Mouse (Mus musculus): ENCODE measurements around the gene Srarp. TPM values are rescaled to one million over a fixed set of nuclear protein-coding genes. Genes with fewer than 3 reads are reported as not detected.

Srarp gene
- polyA plus RNA-seq, 1 experiment from 2014 or later = not detected

DNA sequence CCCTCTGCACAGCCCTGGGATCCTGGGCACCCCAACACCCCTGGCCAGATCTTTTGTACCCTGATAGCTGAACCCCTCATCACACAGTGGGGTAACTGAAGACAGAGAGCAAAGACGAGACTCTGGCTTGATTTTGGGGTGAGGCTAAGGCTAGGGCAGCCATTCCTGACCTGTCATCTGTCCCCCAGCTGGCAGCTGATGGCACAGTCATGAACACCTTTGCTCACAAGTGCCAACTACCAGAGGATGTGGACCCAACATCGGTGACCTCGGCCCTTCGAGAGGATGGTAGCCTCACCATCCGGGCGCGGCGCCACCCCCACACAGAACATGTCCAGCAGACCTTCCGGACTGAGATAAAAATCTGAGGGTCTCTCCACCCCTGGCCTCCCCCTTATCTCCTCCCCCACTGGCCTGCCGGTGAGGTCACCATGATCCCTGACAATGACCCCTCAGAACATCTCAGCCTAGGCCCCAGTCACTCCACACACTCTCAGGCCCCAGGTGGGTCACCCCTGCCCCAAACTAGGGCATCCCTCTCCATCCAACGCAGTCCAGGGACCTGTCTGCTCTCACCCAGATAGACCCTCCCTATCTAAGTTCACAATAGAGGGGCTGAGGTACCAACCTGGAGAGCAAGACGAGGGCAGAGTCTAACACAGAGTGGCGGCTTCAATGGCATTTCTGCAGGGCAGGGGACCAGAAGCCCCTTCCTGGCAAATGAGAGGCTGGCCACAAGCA lies 12.0 kb downstream of the Srarp start:
- Histone ChIP-seq H3K9me3 (ENCODE audit: control insufficient read depth) (no peaks in the 10 kb centered on the region), H3K4me1 (replicated peaks; ENCODE audit: control insufficient read depth, insufficient read depth, low read length) (peaks cover 13% of the 10 kb centered on the region; the same call in 1 of the 2 replicates), H3K4me2 (replicated peaks; ENCODE audit: low read depth) (no peak overlapping the region), H3K4me3 (ENCODE audit: low read depth, low read length) (no peak overlapping the region), H3K27me3 (replicated peaks; ENCODE audit: control insufficient read depth, insufficient read depth, low read length) (no peaks in the 10 kb centered on the region), H3K9ac (ENCODE audit: low read depth, low read length) (no peak overlapping the region), H3K36me3 (ENCODE audit: control insufficient read depth, insufficient read depth) (no peaks in the 10 kb centered on the region), H3K27ac (ENCODE audit: low read depth, low read length) (no peak overlapping the region)
- no peak for TF ChIP-seq CTCF (IDR thresholded peaks at IDR 0.05; ENCODE audit: low read depth)
- ATAC-seq = no peak
- 85% methylated on average over 13 of the region's 13 CpGs for WGBS

DNA sequence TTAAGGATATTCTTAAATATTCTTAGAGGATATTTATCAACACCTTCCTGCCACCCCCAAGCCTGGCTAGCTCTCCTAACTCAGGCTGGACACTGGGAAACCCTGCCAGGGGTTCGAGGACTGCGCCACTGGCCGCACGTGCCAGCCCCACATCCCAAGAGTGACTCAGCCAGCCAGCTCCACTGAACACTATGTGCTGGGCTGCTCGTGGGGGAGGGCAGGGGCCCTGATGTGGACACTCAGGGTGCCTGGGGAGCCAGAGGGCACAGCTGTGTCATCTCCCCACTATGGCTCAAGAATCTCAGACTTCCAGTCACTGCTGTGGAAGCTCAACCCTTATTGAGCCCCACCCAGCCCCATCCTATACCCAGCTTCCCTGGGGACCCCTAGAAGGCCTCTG lies 12.6 kb downstream of the Srarp start:
- Histone ChIP-seq H3K27me3 (replicated peaks; ENCODE audit: control insufficient read depth, insufficient read depth, low read length) (no peaks in the 10 kb centered on the region), H3K27ac (ENCODE audit: low read depth, low read length) (no peak overlapping the region), H3K4me1 (replicated peaks; ENCODE audit: control insufficient read depth, insufficient read depth, low read length) (peaks cover 13% of the 10 kb centered on the region; the same call in 1 of the 2 replicates), H3K4me2 (replicated peaks; ENCODE audit: low read depth) (no peak overlapping the region), H3K9me3 (ENCODE audit: control insufficient read depth) (no peaks in the 10 kb centered on the region), H3K4me3 (ENCODE audit: low read depth, low read length) (no peak overlapping the region), H3K9ac (ENCODE audit: low read depth, low read length) (no peak overlapping the region), H3K36me3 (ENCODE audit: control insufficient read depth, insufficient read depth) (no peaks in the 10 kb centered on the region)
- 81% methylated on average over 5 of the region's 5 CpGs for WGBS
- no peak for TF ChIP-seq CTCF (IDR thresholded peaks at IDR 0.05; ENCODE audit: low read depth)
- no peak for ATAC-seq

DNA sequence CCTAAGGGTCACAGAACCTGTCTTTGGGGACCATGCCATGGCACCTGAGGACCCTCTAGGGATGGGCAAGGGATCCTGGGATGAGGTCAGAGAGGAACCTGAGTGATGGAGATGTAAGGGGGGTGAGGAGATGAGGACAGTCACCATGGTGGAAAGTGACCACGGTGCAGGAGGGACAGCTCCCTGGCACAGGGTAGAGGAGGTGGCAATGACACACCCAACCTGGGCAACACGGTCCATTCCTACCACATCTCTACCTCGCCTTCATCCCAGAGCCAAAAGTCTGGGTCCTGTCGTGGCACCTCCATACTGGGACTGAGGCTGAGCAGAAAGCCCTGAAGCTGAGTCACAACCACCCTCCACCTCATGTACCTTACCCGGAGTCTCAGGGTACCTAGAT lies 13.1 kb downstream of the Srarp start:
- WGBS = 85% methylated on average over 5 of the region's 5 CpGs
- Histone ChIP-seq H3K9ac (ENCODE audit: low read depth, low read length) (no peak overlapping the region), H3K27ac (ENCODE audit: low read depth, low read length) (no peak overlapping the region), H3K4me1 (replicated peaks; ENCODE audit: control insufficient read depth, insufficient read depth, low read length) (peaks cover 13% of the 10 kb centered on the region; the same call in 1 of the 2 replicates), H3K4me2 (replicated peaks; ENCODE audit: low read depth) (0 out of 2 replicates have a peak overlapping the region, but pooled peaks have one; percentile 38), H3K4me3 (ENCODE audit: low read depth, low read length) (no peak overlapping the region), H3K9me3 (ENCODE audit: control insufficient read depth) (no peaks in the 10 kb centered on the region), H3K36me3 (ENCODE audit: control insufficient read depth, insufficient read depth) (no peaks in the 10 kb centered on the region), H3K27me3 (replicated peaks; ENCODE audit: control insufficient read depth, insufficient read depth, low read length) (no peaks in the 10 kb centered on the region)
- ATAC-seq = no peak
- TF ChIP-seq CTCF (IDR thresholded peaks at IDR 0.05; ENCODE audit: low read depth) = no peak

DNA sequence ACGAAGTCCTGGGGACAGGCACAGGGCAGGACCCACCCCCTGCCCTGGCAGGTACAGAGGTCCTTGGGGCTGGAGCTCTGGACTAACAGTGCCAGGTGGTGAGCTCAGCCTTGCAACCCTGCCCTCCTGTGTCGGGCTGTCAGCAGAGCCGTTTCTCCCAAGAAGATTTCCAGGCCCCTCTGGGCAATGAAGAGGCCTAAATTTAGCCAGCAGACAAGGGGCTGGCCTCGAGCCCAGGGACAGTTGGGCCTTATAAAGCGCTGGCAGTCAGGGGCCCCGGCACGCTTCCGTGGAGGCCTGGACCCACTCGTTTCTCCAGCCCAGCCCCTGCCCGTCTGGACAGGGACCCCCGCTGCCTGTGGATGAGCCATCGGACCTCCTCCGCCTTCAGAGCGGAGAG lies 14.5 kb downstream of the Srarp start:
- Histone ChIP-seq H3K4me2 (replicated peaks; ENCODE audit: low read depth) (peak overlapping the region; percentile 38), H3K27me3 (replicated peaks; ENCODE audit: control insufficient read depth, insufficient read depth, low read length) (no peaks in the 10 kb centered on the region), H3K9ac (ENCODE audit: low read depth, low read length) (peak overlapping the region; percentile 31; the same call in 1 of the 2 replicates), H3K9me3 (ENCODE audit: control insufficient read depth) (no peaks in the 10 kb centered on the region), H3K4me1 (replicated peaks; ENCODE audit: control insufficient read depth, insufficient read depth, low read length) (peaks cover 13% of the 10 kb centered on the region; the same call in 1 of the 2 replicates), H3K36me3 (ENCODE audit: control insufficient read depth, insufficient read depth) (no peaks in the 10 kb centered on the region), H3K4me3 (ENCODE audit: low read depth, low read length) (peak overlapping the region; percentile 17; the same call in 1 of the 2 replicates), H3K27ac (ENCODE audit: low read depth, low read length) (peak overlapping the region; percentile 28; the same call in 1 of the 2 replicates)
- ATAC-seq = peak; percentile 49
- peak; percentile 32 for TF ChIP-seq CTCF (IDR thresholded peaks at IDR 0.05; ENCODE audit: low read depth)
- WGBS = 53% methylated on average over 14 of the region's 14 CpGs

- TF ChIP-seq CTCF (IDR thresholded peaks at IDR 0.05; ENCODE audit: low read depth) = no peak
- no peaks in the 10 kb centered on the region for H3K27me3 ChIP-seq (replicated peaks; ENCODE audit: control insufficient read depth, insufficient read depth, low read length)
- no peaks in the 10 kb centered on the region for H3K36me3 ChIP-seq (ENCODE audit: control insufficient read depth, insufficient read depth)
- H3K4me1 ChIP-seq (replicated peaks; ENCODE audit: control insufficient read depth, insufficient read depth, low read length) = peaks cover 11% of the 10 kb centered on the region; the same call in 1 of the 2 replicates
- H3K9me3 ChIP-seq (ENCODE audit: control insufficient read depth) = no peaks in the 10 kb centered on the region
- H3K9ac ChIP-seq (ENCODE audit: low read depth, low read length) = peak overlapping the region; percentile 31; the same call in 1 of the 2 replicates
- H3K27ac ChIP-seq (ENCODE audit: low read depth, low read length) = 0 out of 2 replicates have a peak overlapping the region, but pooled peaks have one; percentile 28
- H3K4me2 ChIP-seq (replicated peaks; ENCODE audit: low read depth) = peak overlapping the region; percentile 38; the same call in 1 of the 2 replicates
- ATAC-seq = peak; percentile 71
- WGBS = 22% methylated on average over 9 of the region's 9 CpGs
- no peak overlapping the region for H3K4me3 ChIP-seq (ENCODE audit: low read depth, low read length)
Observed at GRCm38 (mm10) chr4:141420886-141421285, 15.0 kb downstream of the Srarp start.

DNA sequence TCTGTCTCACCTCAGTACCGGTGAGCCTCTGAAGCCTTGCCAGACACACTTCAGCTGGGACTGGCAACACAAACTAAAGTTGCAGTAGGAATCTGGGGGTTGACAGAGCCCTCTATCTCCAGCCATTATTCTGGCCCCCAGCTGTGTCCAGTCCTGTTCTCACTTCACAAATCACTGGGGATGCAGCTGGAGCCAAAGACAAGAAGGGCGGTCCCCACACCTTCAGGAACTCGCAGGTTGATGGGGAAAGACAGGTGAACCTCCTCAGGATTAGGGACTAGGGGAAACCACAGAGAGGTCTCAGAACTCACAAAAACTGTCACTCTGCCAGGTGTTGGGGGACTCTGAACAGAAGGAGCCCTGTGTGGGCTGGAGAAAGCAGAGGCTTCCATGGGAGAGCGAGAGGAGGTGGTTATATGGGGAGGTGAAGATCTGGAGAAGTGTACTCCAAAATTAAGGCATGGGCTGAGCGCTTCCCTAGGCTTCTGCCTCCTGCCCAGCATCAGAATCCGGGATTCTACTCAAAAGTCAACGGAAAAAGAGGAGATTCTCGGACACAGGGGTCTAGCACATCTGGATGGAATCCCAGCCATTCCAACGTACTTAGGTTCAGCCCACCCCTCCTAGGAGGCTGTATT lies 15.6 kb downstream of the Srarp start, which contains the start of gene Hspb7:
Gene Hspb7, plus strand, starts transcription at position 588 of the 638 bp plus-strand sequence.
- H3K4me1 ChIP-seq (replicated peaks; ENCODE audit: control insufficient read depth, insufficient read depth, low read length) = peaks cover 5% of the 10 kb centered on the region; the same call in 1 of the 2 replicates
- H3K27me3 ChIP-seq (replicated peaks; ENCODE audit: control insufficient read depth, insufficient read depth, low read length) = no peaks in the 10 kb centered on the region
- H3K9ac ChIP-seq (ENCODE audit: low read depth, low read length) = peak within 1 kb of the TSS; percentile 31; the same call in 1 of the 2 replicates
- no peaks in the 10 kb centered on the region for H3K36me3 ChIP-seq (ENCODE audit: control insufficient read depth, insufficient read depth)
- WGBS = 62% methylated on average over 9 of the region's 9 CpGs
- no peak for ATAC-seq
- H3K4me3 ChIP-seq (ENCODE audit: low read depth, low read length) = peak within 1 kb of the TSS; percentile 17; the same call in 1 of the 2 replicates
- peak within 1 kb of the TSS; percentile 38 for H3K4me2 ChIP-seq (replicated peaks; ENCODE audit: low read depth)
- TF ChIP-seq CTCF (IDR thresholded peaks at IDR 0.05; ENCODE audit: low read depth) = no peak
- peak within 1 kb of the TSS; percentile 28; the same call in 1 of the 2 replicates for H3K27ac ChIP-seq (ENCODE audit: low read depth, low read length)
- no peaks in the 10 kb centered on the region for H3K9me3 ChIP-seq (ENCODE audit: control insufficient read depth)

All from intestine, postnatal 0 days (tissue).